Mouse (Mus musculus) liver, adult 2 months (tissue): ENCODE data around the gene Caskin1.

ENCODE experiments used
- CTCF ChIP-seq: fragments of 200-500 bp; IDR thresholded peaks from 2 replicates; pipeline ENCODE4 v1.5.1; 2011; ENCODE audit warnings: low read depth, low read length, control low read depth
- POLR2A ChIP-seq: fragments of 200-500 bp; IDR thresholded peaks from 2 replicates; pipeline ENCODE4 v1.6.1; 2011; ENCODE audit warnings: low read length, control low read depth; ENCODE audit not compliant: insufficient read depth; ENCODE audit errors: extremely low read depth

- 0 out of 2 replicates have a peak, but pooled peaks have one; percentile 20 for TF ChIP-seq CTCF
- no peak for TF ChIP-seq POLR2A
Measured at GRCm38 (mm10) chr17:24480201-24480826, 8.1 kb upstream of the Caskin1 start.
